Mouse (Mus musculus) heart, adult 2 months (tissue): ENCODE measurements at regions not wholly inside any gene's neighbourhood (a gene's known extent, or its start where the extent isn't known, plus 50 kb on each side); places are given as distances from the start of the nearest gene placed in this dataset.
A peak's percentile ranks its signal among the peaks of the same experiment; 100 is the strongest.

Source experiments
- DNase-seq, 2 experiments: peaks; one replicate each; pipeline ENCODE4 v3.0.0; 2021
- H3K27ac ChIP-seq: fragments of 200-600 bp; 2 replicates; pipeline ENCODE4 v1.8.1; 2022
- H3K27me3 ChIP-seq: fragments of 200-500 bp; 2 replicates; pipeline ENCODE4 v1.6.1; 2012; ENCODE audit warnings: mild to moderate bottlenecking, low read length, inconsistent platforms, mixed read lengths; ENCODE audit not compliant: control insufficient read depth, insufficient read depth
- H3K36me3 ChIP-seq: fragments of 200-500 bp; 2 replicates; pipeline ENCODE4 v1.6.1; 2012; ENCODE audit warnings: low read length, inconsistent platforms; ENCODE audit not compliant: control insufficient read depth, insufficient read depth
- H3K4me1 ChIP-seq: fragments of 200-500 bp; 2 replicates; pipeline ENCODE4 v1.6.1; 2011; ENCODE audit warnings: low read length; ENCODE audit not compliant: control insufficient read depth, insufficient read depth
- H3K4me3 ChIP-seq: fragments of 200-600 bp; 2 replicates; pipeline ENCODE4 v1.8.1; 2022
- H3K79me2 ChIP-seq: fragments of 200-500 bp; replicated peaks from 2 replicates; pipeline ENCODE4 v1.6.1; 2012; ENCODE audit warnings: mild to moderate bottlenecking, inconsistent platforms, low read length, moderate library complexity, mixed read lengths; ENCODE audit not compliant: control insufficient read depth, insufficient read depth
- H3K9ac ChIP-seq: fragments of 200-500 bp; 2 replicates; pipeline ENCODE4 v1.6.1; 2012; ENCODE audit warnings: low read depth, mild to moderate bottlenecking, control low read depth, inconsistent platforms, low read length, mixed read lengths
- CTCF ChIP-seq: fragments of 200-600 bp; IDR thresholded peaks from 2 replicates; pipeline ENCODE4 v1.8.1; 2022; ENCODE audit warnings: antibody characterized with exemption, mild to moderate bottlenecking, moderate library complexity
- EP300 ChIP-seq: fragments of 200-500 bp; IDR thresholded peaks from 2 replicates; pipeline ENCODE4 v1.6.1; 2011; ENCODE audit warnings: low read depth, low read length, control low read depth; ENCODE audit not compliant: insufficient read depth
- POLR2A ChIP-seq: fragments of 200-500 bp; IDR thresholded peaks from 2 replicates; pipeline ENCODE4 v1.6.1; 2011; ENCODE audit warnings: mild to moderate bottlenecking, low read depth, low read length, control low read depth; ENCODE audit not compliant: insufficient read depth
- WGBS: fragments of 180-500 bp; shearing (Covaris S2); methylation state at CpG from one replicate; pipeline ENCODE4 v1.1.7; 2018; 5-methylcytosine and 5-hydroxymethylcytosine counted together
- intact Hi-C: fragments of 180-260 bp; cut with DNase I; formaldehyde crosslinking; loops from one replicate; pipeline ENCODE4 v1.15.1; 2025

DNA sequence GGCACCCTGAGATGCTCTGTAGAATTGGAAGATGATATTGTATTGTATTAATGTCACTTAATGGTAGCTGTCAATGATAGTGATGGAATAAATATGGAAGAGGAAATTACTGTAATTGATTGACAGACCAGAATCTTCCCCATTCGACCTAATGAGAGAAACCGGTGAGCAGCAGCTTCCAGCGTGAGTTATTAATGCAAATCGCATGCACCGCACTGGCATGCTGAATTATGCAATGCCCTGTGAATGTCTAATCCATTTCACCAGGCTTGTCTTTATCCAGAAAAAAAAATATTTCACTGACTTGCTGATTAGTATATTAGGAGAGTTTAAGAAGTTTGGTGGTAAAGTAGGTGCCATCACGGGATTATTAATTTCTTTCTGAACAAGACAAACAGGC lies 384.2 kb upstream of the Jarid2 start:
- Histone ChIP-seq H3K4me1 (no peaks in the 10 kb centered on the region; the same call in 1 of the 2 replicates), H3K9ac (no peak overlapping the region), H3K36me3 (no peaks in the 10 kb centered on the region), H3K79me2 (no peaks in the 10 kb centered on the region), H3K27me3 (no peaks in the 10 kb centered on the region), H3K4me3 (no peak overlapping the region), H3K27ac (no peak overlapping the region)
- WGBS, result 91% methylated on average over 6 of the region's 6 CpGs
- TF ChIP-seq CTCF (no peak), POLR2A (no peak), EP300 (no peak)
- DNase-seq, result no peak
- intact Hi-C loops, result no loop called here

DNA sequence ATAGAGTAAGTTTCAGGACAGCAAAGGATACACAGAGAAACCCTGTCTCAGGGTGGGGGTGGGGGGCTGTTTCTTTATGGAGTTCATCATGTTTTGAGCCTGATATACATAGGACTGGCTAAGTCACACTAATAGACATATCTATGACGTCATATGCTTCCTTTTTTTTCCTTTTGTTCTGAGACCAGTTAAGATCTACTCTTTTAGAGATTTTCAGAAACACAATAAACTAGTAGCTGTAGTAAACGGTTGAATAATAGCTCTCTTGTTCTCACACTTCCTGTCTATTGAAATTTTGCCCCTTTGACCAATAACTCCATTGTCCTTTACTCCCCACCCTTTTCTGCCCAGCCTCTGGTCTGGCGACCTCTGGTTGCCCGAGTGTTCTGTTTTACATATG lies 382.6 kb upstream of the Jarid2 start:
- Histone ChIP-seq H3K4me3 (no peak overlapping the region), H3K27me3 (no peaks in the 10 kb centered on the region), H3K4me1 (no peaks in the 10 kb centered on the region), H3K9ac (no peak overlapping the region), H3K27ac (no peak overlapping the region), H3K79me2 (no peaks in the 10 kb centered on the region), H3K36me3 (no peaks in the 10 kb centered on the region)
- no peak for TF ChIP-seq EP300
- TF ChIP-seq POLR2A, result no peak
- TF ChIP-seq CTCF, result no peak
- no peak for DNase-seq
- intact Hi-C loops, result no loop called here
- 65% methylated on average over 4 of the region's 4 CpGs for WGBS

DNA sequence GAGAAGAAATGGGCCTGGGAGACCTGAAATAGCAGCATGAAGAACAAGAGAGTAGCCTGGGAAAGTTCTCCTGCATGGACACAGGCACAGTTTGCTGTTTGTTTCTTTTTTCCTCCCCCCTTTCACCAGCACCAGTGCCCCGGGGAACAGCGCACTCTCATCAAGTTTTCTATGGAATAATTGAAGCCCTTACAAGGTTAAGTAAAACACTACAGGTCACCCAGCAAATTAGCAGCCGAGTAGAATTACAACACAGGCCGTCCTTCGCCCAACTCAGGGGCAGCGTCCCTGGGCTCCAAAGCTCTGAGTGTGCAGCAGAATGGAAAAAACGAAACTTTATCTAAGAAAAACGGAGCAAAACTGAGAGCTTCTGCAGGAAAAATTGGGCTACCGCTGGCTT lies 381.6 kb upstream of the Jarid2 start:
- Histone ChIP-seq H3K27me3 (no peaks in the 10 kb centered on the region), H3K79me2 (no peaks in the 10 kb centered on the region), H3K27ac (no peak overlapping the region), H3K4me1 (no peaks in the 10 kb centered on the region), H3K36me3 (no peaks in the 10 kb centered on the region), H3K4me3 (no peak overlapping the region), H3K9ac (no peak overlapping the region)
- 67% methylated on average over 9 of the region's 9 CpGs for WGBS
- no peak for DNase-seq
- TF ChIP-seq EP300, result no peak
- no peak for TF ChIP-seq CTCF
- no peak for TF ChIP-seq POLR2A
- intact Hi-C loops, result no loop called here

DNA sequence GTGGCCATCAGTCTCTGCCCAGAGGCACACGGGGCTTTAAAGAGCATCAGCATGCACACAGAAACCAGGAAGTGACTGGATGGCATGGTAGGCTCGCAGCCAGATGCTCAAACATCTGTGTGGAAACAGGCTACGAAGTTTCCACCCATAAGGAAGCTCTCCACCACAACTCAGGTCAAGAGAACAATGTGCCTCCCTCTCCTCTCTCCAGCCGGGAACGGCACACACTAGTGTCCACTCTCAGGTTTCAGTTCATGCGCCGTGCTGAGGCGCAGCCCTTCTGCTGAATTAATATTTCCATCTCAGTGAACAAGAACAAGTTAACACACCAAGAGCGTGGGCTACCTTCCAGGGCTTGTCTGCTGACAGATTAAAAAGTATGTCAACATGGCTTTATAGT lies 375.4 kb upstream of the Jarid2 start:
- DNase-seq, result peak in 1 of 2 experiments; percentile 44
- Histone ChIP-seq H3K4me1 (peaks cover 7% of the 10 kb centered on the region), H3K9ac (peak overlapping the region; percentile 38), H3K79me2 (no peaks in the 10 kb centered on the region), H3K36me3 (no peaks in the 10 kb centered on the region), H3K4me3 (no peak overlapping the region), H3K27me3 (no peaks in the 10 kb centered on the region), H3K27ac (no peak overlapping the region; the same call in 1 of the 2 replicates)
- intact Hi-C loops, result no loop called here
- no peak for TF ChIP-seq EP300
- no peak for TF ChIP-seq POLR2A
- no peak for TF ChIP-seq CTCF
- WGBS, result 11% methylated on average over 9 of the region's 9 CpGs

DNA sequence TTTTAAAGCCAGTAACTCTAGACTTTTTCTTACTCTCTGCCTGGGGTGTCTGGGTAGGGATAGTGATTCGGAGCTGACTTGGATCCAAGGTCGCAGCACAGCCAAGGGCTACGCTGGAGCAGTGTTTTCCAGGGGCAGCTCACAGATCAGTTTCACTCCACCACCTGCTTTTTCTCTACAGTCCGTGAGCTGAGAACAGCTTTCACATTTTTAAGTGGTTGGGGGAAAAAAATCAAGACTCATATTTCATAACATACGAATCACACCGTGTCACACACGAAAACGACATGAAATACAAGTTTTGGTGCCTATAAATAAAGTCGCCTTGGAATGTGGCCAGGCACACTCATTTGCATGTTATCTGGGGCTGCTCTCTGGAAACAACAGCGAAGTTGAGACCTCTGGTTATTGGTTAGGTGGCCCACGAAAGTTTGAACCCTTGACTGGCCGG lies 373.5 kb upstream of the Jarid2 start:
- WGBS, result 29% methylated on average over 12 of the region's 12 CpGs
- H3K9ac ChIP-seq, result peak overlapping the region; percentile 14; the same call in 1 of the 2 replicates
- TF ChIP-seq CTCF (no peak), POLR2A (no peak), EP300 (no peak)
- intact Hi-C loops, result no loop called here
- H3K79me2 ChIP-seq, result no peaks in the 10 kb centered on the region
- H3K4me1 ChIP-seq, result peaks cover 7% of the 10 kb centered on the region
- DNase-seq, result peak; percentile 35 to 50
- peak overlapping the region; percentile 54 for H3K27ac ChIP-seq
- H3K36me3 ChIP-seq, result no peaks in the 10 kb centered on the region
- peak overlapping the region; percentile 27 for H3K4me3 ChIP-seq
- no peaks in the 10 kb centered on the region for H3K27me3 ChIP-seq

DNA sequence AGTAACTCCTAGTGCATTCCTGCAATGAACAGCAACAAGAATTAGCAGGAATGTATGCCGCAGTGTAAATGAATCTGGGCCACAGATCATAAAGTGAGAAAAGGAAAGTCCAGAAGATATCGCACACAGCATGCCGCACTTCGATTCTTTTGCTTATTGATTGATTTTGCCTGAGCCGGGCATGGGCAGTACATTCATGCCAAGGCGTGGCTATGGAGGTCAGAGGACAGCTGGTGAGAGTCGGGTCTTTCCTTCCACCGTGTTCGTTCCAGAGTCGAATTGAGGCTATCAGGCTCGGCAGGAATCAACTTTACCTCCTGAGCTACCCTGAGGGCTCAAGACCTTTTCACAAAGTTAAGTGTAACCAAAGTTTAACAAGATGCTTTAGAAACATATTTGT lies 372.3 kb upstream of the Jarid2 start:
- TF ChIP-seq CTCF (no peak), EP300 (no peak), POLR2A (no peak)

More for the DNA sequence above, 372.3 kb upstream of the Jarid2 start:
- no peaks in the 10 kb centered on the region for H3K36me3 ChIP-seq
- no peak for DNase-seq
- no peaks in the 10 kb centered on the region for H3K79me2 ChIP-seq
- intact Hi-C loops, result no loop called here
- no peak overlapping the region for H3K27ac ChIP-seq
- peaks cover 9% of the 10 kb centered on the region for H3K4me1 ChIP-seq
- no peak overlapping the region for H3K4me3 ChIP-seq
- H3K9ac ChIP-seq, result no peak overlapping the region
- no peaks in the 10 kb centered on the region for H3K27me3 ChIP-seq
- 92% methylated on average over 11 of the region's 11 CpGs for WGBS
